Mouse (Mus musculus) MEL (cell line): ENCODE results near the gene Creg1. TPM values are rescaled to one million over a fixed set of nuclear protein-coding genes. Genes with fewer than 3 reads are reported as not detected.

Experiments
- DNase-seq: peaks from one replicate; pipeline ENCODE4 v3.0.0; 2011; ENCODE audit warnings: low read depth, low spot score
- H3K27ac ChIP-seq: 2 replicates; pipeline ENCODE4 v1.5.1; 2012; ENCODE audit warnings: low read depth, mild to moderate bottlenecking, control low read depth, low read length, moderate library complexity; ENCODE audit not compliant: control insufficient read depth
- H3K27me3 ChIP-seq, 2 experiments: fragments of 150-350 bp in 1 of 2; sonication (generic) in 1 of 2; 2 replicates each; pipeline ENCODE4 v1.6.1; 2012; ENCODE audit warnings: low read length in 2 of 2, mild to moderate bottlenecking in 2 of 2, improper control_type of control experiment in 1 of 2, moderate library complexity in 1 of 2; ENCODE audit not compliant: insufficient read depth in 2 of 2, control insufficient read depth in 1 of 2
- H3K36me3 ChIP-seq, 2 experiments: 2 replicates each; pipeline ENCODE4 v1.6.1; 2012 to 2014; ENCODE audit warnings: low read length in 2 of 2, improper control_type of control experiment in 1 of 2, inconsistent platforms in 1 of 2, mild to moderate bottlenecking in 1 of 2; ENCODE audit not compliant: insufficient read depth in 2 of 2, control insufficient read depth in 1 of 2
- H3K4me1 ChIP-seq, 2 experiments: fragments of 150-350 bp in 1 of 2; sonication (generic) in 1 of 2; 2 replicates each; pipeline ENCODE4 v1.6.1; 2012; ENCODE audit warnings: low read length in 2 of 2, improper control_type of control experiment in 1 of 2, mild to moderate bottlenecking in 1 of 2; ENCODE audit not compliant: insufficient read depth in 2 of 2, control insufficient read depth in 1 of 2
- H3K4me3 ChIP-seq, 2 experiments: fragments of 150-350 bp in 1 of 2; sonication (generic) in 1 of 2; 2 replicates each; pipeline ENCODE4 v1.5.1; 2012; ENCODE audit warnings: low read depth in 2 of 2, low read length in 2 of 2, mild to moderate bottlenecking in 2 of 2, moderate library complexity in 2 of 2, control low read depth in 1 of 2, improper control_type of control experiment in 1 of 2; ENCODE audit not compliant: control insufficient read depth in 1 of 2, insufficient read depth in 1 of 2
- H3K79me2 ChIP-seq: 2 replicates; pipeline ENCODE4 v1.6.1; 2012; ENCODE audit warnings: mild to moderate bottlenecking, low read length, moderate library complexity; ENCODE audit not compliant: control insufficient read depth, poor library complexity, insufficient read depth
- H3K9ac ChIP-seq: 2 replicates; pipeline ENCODE4 v1.6.1; 2012; ENCODE audit warnings: low read depth, mild to moderate bottlenecking, control low read depth, low read length, moderate library complexity; ENCODE audit not compliant: control insufficient read depth, poor library complexity, severe bottlenecking
- H3K9me3 ChIP-seq: fragments of 150-350 bp; sonication (generic); replicated peaks from 2 replicates; pipeline ENCODE4 v1.6.1; 2012; ENCODE audit warnings: mild to moderate bottlenecking, low read length, improper control_type of control experiment, moderate library complexity; ENCODE audit not compliant: insufficient read depth
- CHD2 ChIP-seq: IDR thresholded peaks from 2 replicates; pipeline ENCODE4 v1.6.1; 2011; ENCODE audit warnings: low read length, improper control_type of control experiment
- ELF1 ChIP-seq: IDR thresholded peaks from 2 replicates; pipeline ENCODE4 v1.6.1; 2014; ENCODE audit warnings: low read depth, mild to moderate bottlenecking, inconsistent platforms, low read length, improper control_type of control experiment, moderate library complexity
- HCFC1 ChIP-seq: IDR thresholded peaks from 2 replicates; pipeline ENCODE4 v1.6.1; 2012; ENCODE audit warnings: low read depth, mild to moderate bottlenecking, inconsistent platforms, low read length, improper control_type of control experiment, moderate library complexity
- JUND ChIP-seq: IDR thresholded peaks from 2 replicates; pipeline ENCODE4 v1.6.1; 2011; ENCODE audit warnings: low read depth, mild to moderate bottlenecking, improper control_type of control experiment, low read length
- MAFK ChIP-seq: IDR thresholded peaks from 2 replicates; pipeline ENCODE4 v1.6.1; 2011; ENCODE audit warnings: low read depth, mild to moderate bottlenecking, low read length, improper control_type of control experiment, borderline replicate concordance
- MAZ ChIP-seq: IDR thresholded peaks from 2 replicates; pipeline ENCODE4 v1.6.1; 2012; ENCODE audit warnings: low read depth, mild to moderate bottlenecking, inconsistent platforms, low read length, improper control_type of control experiment
- RCOR1 ChIP-seq: IDR thresholded peaks from 2 replicates; pipeline ENCODE4 v1.6.1; 2012; ENCODE audit warnings: low read depth, mild to moderate bottlenecking, inconsistent platforms, low read length, improper control_type of control experiment
- SMC3 ChIP-seq: IDR thresholded peaks from 2 replicates; pipeline ENCODE4 v1.6.1; 2011; ENCODE audit warnings: low read depth, low read length, improper control_type of control experiment
- UBTF ChIP-seq: IDR thresholded peaks from 2 replicates; pipeline ENCODE4 v1.6.1; 2012; ENCODE audit warnings: low read depth, mild to moderate bottlenecking, inconsistent platforms, low read length, improper control_type of control experiment, moderate library complexity, borderline replicate concordance; ENCODE audit not compliant: insufficient read depth
- USF1 ChIP-seq: IDR thresholded peaks from 2 replicates; pipeline ENCODE4 v1.6.1; 2014; ENCODE audit warnings: low read depth, mild to moderate bottlenecking, inconsistent platforms, low read length, improper control_type of control experiment, moderate library complexity
- USF2 ChIP-seq, 2 experiments: IDR thresholded peaks; 2 replicates each; pipeline ENCODE4 v1.6.1; 2011 to 2012; ENCODE audit warnings: improper control_type of control experiment in 2 of 2, low read length in 2 of 2, borderline replicate concordance in 1 of 2, inconsistent platforms in 1 of 2, low read depth in 1 of 2, mild to moderate bottlenecking in 1 of 2; ENCODE audit not compliant: insufficient read depth in 1 of 2
- ZC3H11A ChIP-seq: IDR thresholded peaks from 2 replicates; pipeline ENCODE4 v1.6.1; 2012; ENCODE audit warnings: low read depth, mild to moderate bottlenecking, inconsistent platforms, low read length, improper control_type of control experiment
- ZMIZ1 ChIP-seq: IDR thresholded peaks from 2 replicates; pipeline ENCODE4 v1.6.1; 2012; ENCODE audit warnings: low read depth, mild to moderate bottlenecking, inconsistent platforms, low read length, improper control_type of control experiment, moderate library complexity
- polyA plus RNA-seq, 2 experiments: library from polyadenylated mRNA; stranded (reverse) in 1 of 2; unstranded in 1 of 2; fragments of >175 nt in 1 of 2; fragments of >200 nt in 1 of 2; gene quantifications; 2 replicates each; pipeline versions ENCODE4 v1.2.1 to v1.2.4; 2012; ENCODE audit warnings: low replicate concordance in 2 of 2, low read depth in 1 of 2; ENCODE audit not compliant: insufficient read length in 2 of 2, insufficient read depth in 1 of 2, missing spikeins in 1 of 2
- total RNA-seq: library from RNA; depleted of rRNA; stranded (reverse); fragments of 300-350 nt; gene quantifications from 2 replicates; pipeline ENCODE4 v1.2.3, GENCODE M21; 2012

Creg1 gene
- total and polyA plus RNA-seq, 3 experiments = 83.6 to 184 TPM; not detected in 1

DNA sequence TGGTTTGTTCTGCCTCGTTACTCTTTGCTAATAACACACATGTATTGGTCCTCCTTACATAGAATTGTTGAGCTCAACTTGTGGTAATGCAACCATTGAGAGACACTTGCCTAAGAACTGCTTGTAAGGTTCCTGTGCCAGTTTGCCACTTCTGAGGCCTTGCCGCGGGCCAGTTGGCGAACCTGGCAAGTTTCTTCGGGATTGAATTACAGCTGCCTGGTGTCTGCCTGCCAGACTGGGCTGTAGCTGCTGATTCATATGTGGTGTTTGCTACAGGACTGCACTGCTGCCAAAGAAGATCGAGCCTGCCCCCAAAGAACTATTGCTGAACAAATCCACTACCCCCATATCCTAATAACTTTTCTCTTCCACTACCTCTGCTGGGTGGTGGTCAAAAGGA is 9.3 kb upstream of the Creg1 start:
- no peak overlapping the region for H3K4me3 ChIP-seq
- H3K79me2 ChIP-seq = no peaks in the 10 kb centered on the region
- no peaks in the 10 kb centered on the region for H3K27me3 ChIP-seq
- H3K4me1 ChIP-seq = 0 out of 4 replicates have a peak, but pooled peaks cover 0 to 5% of the 10 kb centered on the region in 2 experiments
- no peak for DNase-seq
- no peak for TF ChIP-seq USF2 (IDR thresholded peaks at IDR 0.05; ENCODE audit: borderline replicate concordance in 1 of 2, insufficient read depth in 1 of 2, low read depth in 1 of 2, low read length in 2 of 2)
- H3K36me3 ChIP-seq = no peaks in the 10 kb centered on the region
- no peak overlapping the region for H3K27ac ChIP-seq
- H3K9me3 ChIP-seq = no peaks in the 10 kb centered on the region
- H3K9ac ChIP-seq = no peak overlapping the region

DNA sequence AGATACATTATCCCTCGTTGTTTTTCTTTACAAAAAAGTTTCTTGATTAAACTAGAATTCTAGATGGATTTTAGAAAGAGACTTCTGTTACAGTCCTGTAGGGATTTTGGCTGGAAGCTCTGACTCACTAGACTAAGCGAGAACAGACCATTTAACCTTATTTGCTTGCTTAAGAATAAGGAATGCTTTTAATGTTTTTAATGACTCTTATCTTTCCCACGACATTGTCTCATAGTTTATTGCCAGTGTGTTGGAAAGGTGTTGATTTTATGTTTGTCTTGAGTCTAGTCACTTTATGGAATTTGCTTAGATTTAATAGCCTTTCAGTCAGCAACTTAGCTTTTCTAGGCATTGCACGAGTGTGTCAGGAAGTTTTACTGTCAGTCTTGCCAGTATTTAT is 8.4 kb upstream of the Creg1 start:
- Histone ChIP-seq H3K9me3 (no peaks in the 10 kb centered on the region), H3K27ac (no peak overlapping the region), H3K27me3 (no peaks in the 10 kb centered on the region), H3K4me3 (no peak overlapping the region), H3K36me3 (no peaks in the 10 kb centered on the region), H3K4me1 (0 out of 4 replicates have a peak, but pooled peaks cover 0 to 5% of the 10 kb centered on the region in 2 experiments), H3K9ac (no peak overlapping the region), H3K79me2 (no peaks in the 10 kb centered on the region)
- no peak for DNase-seq
- no peak for TF ChIP-seq RCOR1
- TF ChIP-seq SMC3 = no peak
- no peak for TF ChIP-seq USF1
- no peak for TF ChIP-seq MAFK
- no peak for TF ChIP-seq JUND
- TF ChIP-seq ZC3H11A = no peak
- TF ChIP-seq ELF1 = no peak
- no peak for TF ChIP-seq HCFC1
- no peak for TF ChIP-seq UBTF
- no peak for TF ChIP-seq CHD2
- TF ChIP-seq ZMIZ1 = no peak
- no peak for TF ChIP-seq MAZ
